Mouse (Mus musculus) kidney, postnatal 0 days (tissue): ENCODE measurements at regions not wholly inside any gene's neighbourhood (a gene's known extent, or its start where the extent isn't known, plus 50 kb on each side); places are given as distances from the start of the nearest gene placed in this dataset.

ENCODE experiments used
- ATAC-seq: fragments of 200-750 bp; cut with Nextera tagmentation; replicated peaks from 2 replicates; pipeline ENCODE4 v1.8.0; 2017; ENCODE audit warnings: low read depth, moderate number of reproducible peaks, moderate TSS enrichment, moderate library complexity; ENCODE audit not compliant: low FRiP score
- DNase-seq: peaks from one replicate; pipeline ENCODE4 v3.0.0-alpha.2; 2016; ENCODE audit warnings: low spot score
- H3K27ac ChIP-seq: fragments of 300-500 bp; sonication (generic); 2 replicates; pipeline ENCODE4 v1.5.1; 2014; ENCODE audit warnings: mild to moderate bottlenecking
- H3K27me3 ChIP-seq: fragments of 300-500 bp; sonication (generic); 2 replicates; pipeline ENCODE4 v1.6.1; 2014; ENCODE audit warnings: low read length, mixed read lengths; ENCODE audit not compliant: insufficient read depth
- H3K36me3 ChIP-seq: fragments of 300-500 bp; sonication (generic); 2 replicates; pipeline ENCODE4 v1.6.1; 2014; ENCODE audit warnings: low read length, mixed read lengths; ENCODE audit not compliant: insufficient read depth
- H3K4me1 ChIP-seq: fragments of 300-500 bp; sonication (generic); replicated peaks from 2 replicates; pipeline ENCODE4 v1.6.1; 2014; ENCODE audit warnings: antibody characterized with exemption, low read length, mixed read lengths; ENCODE audit not compliant: insufficient read depth
- H3K4me2 ChIP-seq: fragments of 300-500 bp; sonication (generic); 2 replicates; pipeline ENCODE4 v1.6.1; 2014; ENCODE audit warnings: mild to moderate bottlenecking, low read length, moderate library complexity, mixed read lengths
- H3K4me3 ChIP-seq: fragments of 300-500 bp; sonication (generic); replicated peaks from 2 replicates; pipeline ENCODE4 v1.5.1; 2014; ENCODE audit warnings: low read depth, low read length
- H3K9ac ChIP-seq: fragments of 300-500 bp; sonication (generic); 2 replicates; pipeline ENCODE4 v1.6.1; 2014; ENCODE audit warnings: low read depth, low read length
- H3K9me3 ChIP-seq: fragments of 300-500 bp; sonication (generic); replicated peaks from 2 replicates; pipeline ENCODE4 v1.6.1; 2016; ENCODE audit warnings: low read length, inconsistent platforms, mixed read lengths
- CTCF ChIP-seq: IDR thresholded peaks from 2 replicates; pipeline ENCODE4 v1.5.1; 2016; ENCODE audit warnings: antibody characterized with exemption, low read depth, mild to moderate bottlenecking, moderate library complexity
- WGBS: fragments of 180-500 bp; shearing (Covaris S2); extraction: QIAGEN DNeasy Blood & Tissue Kit; methylation state at CpG from one replicate; pipeline ENCODE4 v1.1.7; 2014; 5-methylcytosine and 5-hydroxymethylcytosine counted together

DNA sequence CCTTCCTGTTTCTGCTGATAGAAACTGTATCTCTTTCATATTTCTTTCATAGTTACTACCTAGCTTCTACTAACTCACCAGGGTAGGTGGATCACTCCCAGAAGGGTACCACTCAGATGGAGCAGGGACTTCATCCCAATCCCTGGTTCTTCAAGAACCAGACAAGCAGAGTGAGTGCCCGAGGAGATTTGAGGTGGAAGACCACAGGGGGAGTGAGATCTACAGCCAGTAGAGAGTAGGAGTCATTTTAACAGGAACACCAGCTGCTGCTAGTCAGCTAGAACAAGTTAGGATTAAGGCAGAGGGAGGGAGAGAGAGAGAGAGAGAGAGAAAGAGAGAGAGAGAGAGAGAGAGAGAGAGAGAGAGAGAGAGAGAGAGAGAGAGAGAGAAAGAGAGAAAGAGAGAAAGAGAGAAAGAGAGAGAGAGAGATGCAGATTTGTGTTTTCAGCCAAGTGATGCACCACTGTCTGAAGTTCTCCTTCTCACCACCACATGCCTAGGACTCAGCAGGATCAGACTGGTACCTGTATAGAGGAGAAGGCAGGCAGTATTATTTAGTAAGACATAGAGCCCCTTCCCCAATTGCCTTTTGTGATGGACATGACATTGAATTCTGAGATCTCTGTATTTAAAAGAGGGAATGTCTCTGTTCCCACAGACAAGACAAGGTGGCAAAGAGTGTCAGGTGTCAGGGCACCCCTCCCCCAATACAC, 51.4 kb upstream of the Zfp648 start:
- ATAC-seq: no peak

DNA sequence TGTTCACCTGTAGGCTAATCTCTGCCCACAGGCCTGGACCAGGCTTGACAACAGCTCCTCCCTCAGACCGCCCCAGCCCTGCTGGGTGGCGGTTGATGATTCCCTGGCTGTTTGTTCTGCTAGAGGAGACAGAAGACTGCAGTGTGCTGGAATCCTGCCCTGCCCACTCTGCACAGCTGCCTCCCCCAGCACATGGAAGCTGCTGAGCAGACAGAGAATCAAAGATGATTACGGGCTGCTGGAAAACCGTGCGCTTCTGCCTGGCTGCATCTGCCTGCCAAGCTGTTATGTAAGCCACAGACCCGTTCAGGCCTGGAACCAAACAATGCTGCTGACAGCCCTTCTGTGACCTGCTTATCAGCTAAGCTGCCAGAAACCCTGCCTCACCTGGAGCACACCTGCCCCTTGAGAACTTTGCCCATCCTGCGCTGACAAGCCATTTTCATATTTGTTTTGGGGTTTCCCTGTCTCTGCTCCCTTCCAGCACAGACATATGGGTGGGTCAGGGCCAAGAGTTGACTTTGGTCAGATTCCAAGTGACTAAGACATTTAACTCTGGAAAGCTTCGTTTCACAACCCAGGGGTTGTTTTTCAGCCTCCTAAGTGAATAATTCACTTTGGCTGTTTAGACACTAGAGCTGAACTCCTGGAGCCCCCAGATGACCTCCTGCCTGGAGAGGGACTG, 50.7 kb upstream of the Zfp648 start:
- ATAC-seq: peak; percentile 88
- peak; percentile 72 for DNase-seq
- no peaks in the 10 kb centered on the region for H3K27me3 ChIP-seq
- TF ChIP-seq CTCF: peak; percentile 27; the same call in 1 of the 2 replicates
- H3K36me3 ChIP-seq: no peaks in the 10 kb centered on the region
- H3K9me3 ChIP-seq: no peaks in the 10 kb centered on the region
- WGBS: 22% methylated on average over 8 of the region's 8 CpGs
- H3K4me2 ChIP-seq: 0 out of 2 replicates have a peak overlapping the region, but pooled peaks have one; percentile 0
- peak overlapping the region; percentile 79 for H3K27ac ChIP-seq
- no peak overlapping the region for H3K4me3 ChIP-seq
- no peak overlapping the region for H3K9ac ChIP-seq
- H3K4me1 ChIP-seq: peaks cover 13% of the 10 kb centered on the region; the same call in 1 of the 2 replicates

More for the DNA sequence above, 51.4 kb upstream of the Zfp648 start:
- peaks cover 13% of the 10 kb centered on the region; the same call in 1 of the 2 replicates for H3K4me1 ChIP-seq
- peak overlapping the region; percentile 79; the same call in 1 of the 2 replicates for H3K27ac ChIP-seq
- no peak overlapping the region for H3K9ac ChIP-seq
- H3K27me3 ChIP-seq: no peaks in the 10 kb centered on the region
- TF ChIP-seq CTCF: no peak
- DNase-seq: peak; percentile 15
- no peak overlapping the region for H3K4me2 ChIP-seq
- H3K4me3 ChIP-seq: no peak overlapping the region
- H3K36me3 ChIP-seq: no peaks in the 10 kb centered on the region
- 25% methylated on average over 1 of the region's 1 CpGs for WGBS
- H3K9me3 ChIP-seq: no peaks in the 10 kb centered on the region
